Mouse (Mus musculus) forebrain, embryonic 10.5 days (tissue): Measurements from ENCODE around the gene Cgnl1. TPM values are rescaled to one million over a fixed set of nuclear protein-coding genes. Genes with fewer than 3 reads are reported as not detected.
"Not testable (repeated sequence)": the region's sequence is repeated elsewhere in the genome, so short reads cannot be mapped to it uniquely, and the experiment has no call there.

ENCODE experiments used
- DNase-seq: peaks from one replicate; pipeline ENCODE4 v3.0.0-alpha.2; 2017; ENCODE audit warnings: low spot score; ENCODE audit errors: extremely low spot score
- H3K27ac ChIP-seq: fragments of 300-500 bp; sonication (generic); 2 replicates; pipeline ENCODE4 v1.5.1; 2016; ENCODE audit warnings: mild to moderate bottlenecking
- H3K27me3 ChIP-seq: fragments of 300-500 bp; sonication (generic); 2 replicates; pipeline ENCODE4 v1.6.1; 2016; ENCODE audit warnings: mild to moderate bottlenecking; ENCODE audit not compliant: poor library complexity, severe bottlenecking
- H3K36me3 ChIP-seq: fragments of 300-500 bp; sonication (generic); replicated peaks from 2 replicates; pipeline ENCODE4 v1.6.1; 2016; ENCODE audit warnings: mild to moderate bottlenecking, moderate library complexity
- H3K4me1 ChIP-seq: fragments of 300-500 bp; sonication (generic); 2 replicates; pipeline ENCODE4 v1.6.1; 2016
- H3K4me3 ChIP-seq: fragments of 300-500 bp; sonication (generic); 2 replicates; pipeline ENCODE4 v1.5.1; 2016; ENCODE audit warnings: mild to moderate bottlenecking, moderate library complexity
- H3K9me3 ChIP-seq: fragments of 300-500 bp; sonication (generic); 2 replicates; pipeline ENCODE4 v1.6.1; 2016; ENCODE audit warnings: mild to moderate bottlenecking, moderate library complexity
- WGBS: fragments of 180-500 bp; shearing (Covaris S2); methylation state at CpG from one replicate; pipeline ENCODE4 v1.1.7; 2016; 5-methylcytosine and 5-hydroxymethylcytosine counted together
- polyA plus RNA-seq: library from polyadenylated mRNA; unstranded; fragments of >200 nt; fragmentation: Nextera tagmentation; extraction: Ambion mirVana; gene quantifications from 2 replicates; pipeline ENCODE4 v1.2.1, GENCODE M21; 2016

Gene Cgnl1
- polyA plus RNA-seq, 1 experiment from 2014 or later: 7.3 TPM

DNA sequence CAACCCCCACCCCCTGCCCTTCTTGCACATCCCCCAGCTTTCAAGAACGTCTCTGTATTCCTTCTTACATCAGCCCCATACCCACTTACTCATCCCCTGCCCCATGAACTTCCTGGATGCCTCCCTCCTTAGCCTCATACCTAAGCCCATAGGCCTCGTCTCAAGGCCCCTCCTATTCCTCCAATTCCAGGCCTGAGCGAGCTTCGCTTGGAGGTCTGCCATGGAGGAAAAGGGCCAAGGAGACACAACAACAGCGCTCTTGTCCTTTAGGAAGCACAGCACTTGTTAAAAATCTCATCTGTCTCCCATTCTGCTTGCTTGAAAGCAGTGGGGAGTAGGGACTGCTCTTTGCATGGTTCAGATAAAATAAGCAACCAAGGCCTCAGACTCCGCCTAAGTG lies 143.1 kb downstream of the Cgnl1 start:
- H3K4me1 ChIP-seq: peaks cover 22% of the 10 kb centered on the region
- no peaks in the 10 kb centered on the region for H3K27me3 ChIP-seq
- 83% methylated on average over 6 of the region's 6 CpGs for WGBS
- no peak overlapping the region for H3K27ac ChIP-seq
- peaks cover 8% of the 10 kb centered on the region; the same call in 1 of the 2 replicates for H3K36me3 ChIP-seq
- H3K4me3 ChIP-seq: no peak overlapping the region
- H3K9me3 ChIP-seq: no peaks in the 10 kb centered on the region; the same call in 1 of the 2 replicates
- DNase-seq: no peak

DNA sequence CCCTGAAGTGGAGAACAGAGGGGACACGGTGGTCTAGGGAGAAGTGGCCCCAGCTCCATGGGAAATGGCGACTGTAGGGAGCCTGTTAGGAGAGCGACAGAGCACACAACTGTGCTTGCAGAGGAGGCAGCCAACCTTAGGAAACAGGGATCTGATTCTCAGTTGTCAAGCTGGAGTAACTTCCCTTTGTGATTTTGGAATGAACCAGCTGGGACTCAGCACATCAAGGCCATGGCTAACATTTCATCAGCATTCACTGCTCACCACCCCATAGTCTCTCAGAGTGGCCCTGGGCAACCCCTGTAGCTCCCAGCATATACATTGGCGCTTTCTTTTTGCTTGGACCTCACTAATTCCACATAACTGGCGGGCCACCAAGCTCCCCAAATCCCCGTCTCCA lies 145.4 kb downstream of the Cgnl1 start:
- no peaks in the 10 kb centered on the region for H3K9me3 ChIP-seq
- H3K27ac ChIP-seq: peak overlapping the region; percentile 30; the same call in 1 of the 2 replicates

DNA sequence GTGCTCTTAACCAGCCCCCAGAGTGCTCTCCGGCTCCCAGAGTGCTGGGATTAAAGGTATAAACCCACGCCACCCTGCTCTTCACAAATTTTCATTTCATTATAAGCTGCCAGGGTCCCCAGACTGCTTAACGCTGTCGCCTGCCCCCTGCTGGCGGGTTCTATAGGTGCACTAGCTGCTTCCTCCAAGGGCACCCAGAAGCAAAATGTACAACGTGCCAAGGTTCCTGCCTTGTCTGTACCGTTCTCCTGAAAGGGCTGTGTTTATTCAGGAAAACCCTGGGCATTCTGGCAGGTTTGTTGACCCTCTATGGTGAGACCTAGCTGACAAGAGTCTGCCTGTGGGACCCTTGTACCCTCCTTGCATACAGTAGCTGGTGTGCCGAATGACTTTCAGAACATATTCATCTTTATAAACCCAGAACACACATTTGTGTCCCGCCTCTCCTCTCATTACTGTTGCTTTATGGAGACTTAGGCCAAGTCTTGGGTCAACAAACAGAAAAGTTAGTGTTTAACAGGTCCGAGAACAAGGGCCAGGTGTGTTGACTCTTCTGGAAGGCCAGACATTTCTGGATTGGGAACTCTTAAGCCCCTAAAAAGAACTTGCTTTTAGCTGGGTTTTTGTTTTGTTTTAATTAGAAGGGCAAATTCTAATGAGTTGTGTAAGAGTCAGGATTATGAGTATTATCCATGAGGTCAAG lies 146.5 kb downstream of the Cgnl1 start:
- WGBS: 49% methylated on average over 10 of the region's 10 CpGs
- no peak overlapping the region for H3K27ac ChIP-seq
- no peaks in the 10 kb centered on the region for H3K9me3 ChIP-seq
- no peaks in the 10 kb centered on the region for H3K27me3 ChIP-seq
- DNase-seq: peak; percentile 57
- peaks cover 22% of the 10 kb centered on the region for H3K4me1 ChIP-seq
- no peak overlapping the region for H3K4me3 ChIP-seq
- H3K36me3 ChIP-seq: peaks cover 2% of the 10 kb centered on the region; the same call in 1 of the 2 replicates

More for the DNA sequence above, 145.4 kb downstream of the Cgnl1 start:
- DNase-seq: no peak
- Histone ChIP-seq H3K4me1 (peaks cover 22% of the 10 kb centered on the region), H3K36me3 (peaks cover 8% of the 10 kb centered on the region; the same call in 1 of the 2 replicates), H3K27me3 (no peaks in the 10 kb centered on the region), H3K4me3 (no peak overlapping the region)
- 85% methylated on average over 6 of the region's 6 CpGs for WGBS

DNA sequence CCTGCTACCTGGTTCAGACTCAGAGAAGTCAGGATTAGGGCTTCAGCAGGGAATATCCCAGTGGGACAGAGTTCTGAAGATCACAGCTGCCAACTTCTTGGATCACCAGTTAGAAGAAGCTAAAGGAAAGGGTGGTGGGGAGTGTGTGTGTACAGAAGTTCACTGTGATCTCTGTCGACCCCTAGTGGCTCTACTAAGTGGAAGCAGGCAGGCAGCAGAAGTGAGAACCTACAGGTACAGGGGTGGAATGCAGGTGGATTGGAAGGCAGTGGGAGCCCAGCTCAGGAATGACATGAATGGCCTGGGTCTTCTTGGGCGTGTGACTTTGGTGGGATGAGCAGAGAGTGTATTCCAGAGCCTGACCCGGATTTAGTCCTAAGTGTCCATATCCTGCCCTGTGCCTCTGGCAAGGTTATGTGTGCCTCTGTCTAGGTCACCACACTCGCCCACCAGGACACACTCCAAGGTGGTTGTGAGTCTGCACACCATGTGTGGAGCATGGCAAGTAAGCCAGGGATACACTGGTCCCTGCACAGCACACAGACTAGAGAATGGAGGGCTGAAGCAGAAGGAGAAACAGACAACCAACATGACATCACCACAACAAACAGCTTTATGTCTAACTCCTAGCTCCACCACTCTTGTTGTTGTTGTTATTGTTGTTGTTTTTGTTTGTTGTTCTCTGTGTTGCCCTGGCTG lies 147.4 kb downstream of the Cgnl1 start:
- H3K36me3 ChIP-seq: no peaks in the 10 kb centered on the region
- no peak overlapping the region for H3K27ac ChIP-seq
- peaks cover 19% of the 10 kb centered on the region for H3K4me1 ChIP-seq
- no peaks in the 10 kb centered on the region for H3K27me3 ChIP-seq
- 49% methylated on average over 4 of the region's 4 CpGs for WGBS
- DNase-seq: no peak
- H3K4me3 ChIP-seq: no peak overlapping the region
- H3K9me3 ChIP-seq: no peaks in the 10 kb centered on the region

DNA sequence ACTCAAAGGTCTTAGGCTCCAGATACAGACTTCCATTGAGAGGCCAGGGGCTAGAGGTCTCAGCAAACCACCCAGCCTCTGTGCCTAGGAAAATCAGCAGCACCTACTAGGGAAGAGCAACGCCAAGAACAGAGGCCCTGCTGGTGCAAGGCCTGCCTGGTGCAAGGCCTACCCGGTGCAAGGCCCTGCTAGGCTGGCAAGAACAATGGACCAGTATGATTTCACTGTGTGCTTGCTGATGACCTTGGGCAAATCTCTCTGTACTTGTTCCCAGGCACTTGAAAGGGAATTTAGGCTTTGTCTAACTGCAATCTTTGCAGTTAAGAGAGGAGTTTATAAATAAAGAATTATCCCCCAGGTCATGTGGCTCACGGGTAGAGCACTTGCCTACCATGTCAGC lies 148.8 kb downstream of the Cgnl1 start:
- 85% methylated on average over 3 of the region's 3 CpGs for WGBS
- Histone ChIP-seq H3K27me3 (no peaks in the 10 kb centered on the region), H3K4me1 (peaks cover 16% of the 10 kb centered on the region), H3K27ac (no peak overlapping the region), H3K9me3 (no peaks in the 10 kb centered on the region), H3K36me3 (no peaks in the 10 kb centered on the region), H3K4me3 (no peak overlapping the region)
- no peak for DNase-seq

GRCm38 (mm10) chr9:71621968-71622367 lies 149.4 kb downstream of the Cgnl1 start:
- Histone ChIP-seq H3K4me3 (no peak overlapping the region), H3K27me3 (no peaks in the 10 kb centered on the region), H3K36me3 (no peaks in the 10 kb centered on the region), H3K27ac (no peak overlapping the region), H3K9me3 (no peaks in the 10 kb centered on the region), H3K4me1 (peaks cover 16% of the 10 kb centered on the region)
- no peak for DNase-seq
- 88% methylated on average over 4 of the region's 4 CpGs for WGBS

DNA sequence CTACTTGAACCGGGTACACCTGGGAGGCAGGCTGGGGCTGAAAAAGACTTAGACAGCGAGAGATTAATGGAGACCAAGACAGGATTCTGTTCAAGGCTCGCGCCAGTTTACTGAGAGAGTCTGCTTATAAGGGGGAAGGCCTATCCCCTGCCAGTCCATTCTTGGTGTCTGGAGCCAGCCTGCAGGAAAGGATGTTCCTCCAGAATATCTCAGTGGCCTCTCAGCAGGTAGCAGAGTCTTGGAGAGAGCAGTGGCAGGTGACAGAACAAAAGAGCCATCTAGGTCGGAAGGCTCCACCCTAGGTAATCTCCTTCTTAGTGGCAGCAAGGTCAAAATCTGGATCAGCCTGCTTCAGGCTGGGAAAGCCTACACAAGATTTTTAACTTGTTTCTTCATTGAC lies 151.3 kb downstream of the Cgnl1 start:
- DNase-seq, H3K27ac ChIP-seq, H3K9me3 ChIP-seq, H3K36me3 ChIP-seq, H3K4me1 ChIP-seq, H3K27me3 ChIP-seq, H3K4me3 ChIP-seq: not testable (repeated sequence)
- 79% methylated on average over 5 of the region's 5 CpGs for WGBS

DNA sequence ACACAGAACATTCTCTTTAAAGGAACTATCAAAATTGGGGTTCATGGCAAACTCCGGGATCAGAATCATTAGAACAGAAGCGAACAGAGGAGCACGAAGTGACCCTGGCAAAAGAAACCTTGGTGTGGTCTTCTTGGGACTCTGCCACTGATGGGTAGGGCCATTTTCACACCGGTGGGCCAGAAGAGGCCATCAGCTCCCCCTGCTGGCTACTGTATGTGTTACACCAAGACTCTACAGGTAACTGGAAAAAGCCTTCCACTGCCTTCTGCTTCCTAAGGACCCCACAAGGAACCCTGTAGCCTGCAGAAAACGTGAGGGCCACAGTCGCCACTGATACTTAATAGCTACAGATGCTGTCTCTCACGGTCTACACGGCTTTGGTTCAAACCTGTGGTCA lies 154.0 kb downstream of the Cgnl1 start:
- DNase-seq: no peak
- H3K36me3 ChIP-seq: no peaks in the 10 kb centered on the region
- H3K27me3 ChIP-seq: no peaks in the 10 kb centered on the region
- H3K27ac ChIP-seq: no peak overlapping the region
- 58% methylated on average over 8 of the region's 8 CpGs for WGBS
- no peaks in the 10 kb centered on the region for H3K4me1 ChIP-seq
- H3K9me3 ChIP-seq: no peaks in the 10 kb centered on the region
- H3K4me3 ChIP-seq: no peak overlapping the region

DNA sequence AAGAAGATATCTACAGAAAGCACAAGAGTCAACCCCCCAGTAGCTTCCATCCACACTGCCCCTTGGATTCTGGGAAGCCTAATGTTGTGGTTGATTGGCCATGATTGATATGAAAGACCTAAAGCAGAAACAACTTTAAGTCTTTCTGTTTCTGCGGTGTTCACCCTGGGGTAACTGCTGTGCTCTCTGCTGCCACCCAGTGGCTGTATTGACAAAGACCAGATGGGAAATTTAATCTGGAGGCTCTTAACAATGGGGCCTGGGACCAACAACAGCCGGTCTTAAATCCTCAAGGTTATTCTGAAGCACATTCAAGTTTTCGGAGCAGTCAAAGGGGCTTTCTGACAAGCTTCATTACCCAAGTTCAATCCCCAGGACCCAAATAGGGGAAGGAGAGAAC lies 155.2 kb downstream of the Cgnl1 start:
- 15% methylated on average over 3 of the region's 3 CpGs for WGBS
- peak; percentile 71 for DNase-seq
- Histone ChIP-seq H3K27ac (no peak overlapping the region), H3K27me3 (no peaks in the 10 kb centered on the region), H3K36me3 (no peaks in the 10 kb centered on the region), H3K4me1 (no peaks in the 10 kb centered on the region), H3K4me3 (no peak overlapping the region), H3K9me3 (no peaks in the 10 kb centered on the region)

DNA sequence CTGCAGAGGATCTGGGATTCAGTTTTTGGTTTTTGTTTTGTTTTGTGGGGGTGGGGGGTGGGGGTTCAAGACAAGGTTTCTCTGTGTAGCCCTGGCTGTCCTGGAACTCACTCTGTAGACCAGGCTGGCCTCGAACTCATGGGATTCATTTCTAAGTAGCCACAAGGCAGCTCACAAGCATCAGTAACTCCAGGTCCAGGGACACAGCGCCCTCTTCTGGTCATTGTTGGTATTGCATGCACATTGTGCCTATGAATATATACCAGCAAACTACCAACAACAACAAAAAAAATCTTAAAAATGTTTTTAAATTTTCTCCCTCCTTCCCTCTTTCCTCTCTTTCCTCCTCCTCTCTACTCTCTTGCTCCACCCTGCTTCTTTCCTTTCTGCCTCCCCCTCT lies 156.8 kb downstream of the Cgnl1 start:
- peak; percentile 48 for DNase-seq
- no peaks in the 10 kb centered on the region for H3K27me3 ChIP-seq
- no peaks in the 10 kb centered on the region for H3K4me1 ChIP-seq
- no peak overlapping the region for H3K4me3 ChIP-seq
- no peak overlapping the region for H3K27ac ChIP-seq
- H3K9me3 ChIP-seq: no peaks in the 10 kb centered on the region
- no peaks in the 10 kb centered on the region for H3K36me3 ChIP-seq
- 27% methylated on average over 2 of the region's 2 CpGs for WGBS

DNA sequence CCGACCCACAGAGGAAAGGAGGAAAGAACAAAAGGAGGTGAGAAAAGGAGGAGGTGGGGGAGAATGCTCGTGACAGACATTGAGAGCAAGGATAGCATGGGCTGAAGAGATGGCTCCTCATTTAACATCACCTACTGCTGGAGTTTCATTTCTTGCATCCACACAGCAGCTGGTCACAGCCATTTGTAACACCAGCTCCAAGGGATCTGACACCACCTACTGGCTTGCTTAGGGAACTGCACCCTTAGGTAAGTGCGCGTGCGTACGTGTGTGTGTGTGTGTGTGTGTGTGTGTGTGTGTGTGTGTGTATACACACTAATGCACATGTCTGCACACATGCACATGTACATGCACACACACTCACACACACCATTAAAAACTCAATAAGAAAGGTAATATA lies 158.4 kb downstream of the Cgnl1 start:
- DNase-seq: no peak
- Histone ChIP-seq H3K9me3 (no peaks in the 10 kb centered on the region), H3K36me3 (no peaks in the 10 kb centered on the region), H3K27me3 (no peaks in the 10 kb centered on the region), H3K4me3 (no peak overlapping the region), H3K4me1 (no peaks in the 10 kb centered on the region), H3K27ac (no peak overlapping the region)
- 77% methylated on average over 6 of the region's 6 CpGs for WGBS

GRCm38 (mm10) chr9:71611876-71612275 lies 159.5 kb downstream of the Cgnl1 start:
- Histone ChIP-seq H3K9me3 (no peaks in the 10 kb centered on the region), H3K27me3 (no peaks in the 10 kb centered on the region), H3K4me1 (0 out of 2 replicates have a peak, but pooled peaks cover 1% of the 10 kb centered on the region), H3K36me3 (no peaks in the 10 kb centered on the region), H3K27ac (no peak overlapping the region), H3K4me3 (no peak overlapping the region)
- WGBS: 82% methylated on average over 4 of the region's 4 CpGs
- DNase-seq: no peak

- DNase-seq: no peak
- 90% methylated on average over 6 of the region's 6 CpGs for WGBS
Measured at GRCm38 (mm10) chr9:71609010-71609409, 162.4 kb downstream of the Cgnl1 start.

More at GRCm38 (mm10) chr9:71609010-71609409, 162.4 kb downstream of the Cgnl1 start:
- peaks cover 12% of the 10 kb centered on the region for H3K4me1 ChIP-seq
- no peaks in the 10 kb centered on the region for H3K9me3 ChIP-seq
- no peaks in the 10 kb centered on the region for H3K36me3 ChIP-seq
- no peak overlapping the region for H3K4me3 ChIP-seq
- H3K27ac ChIP-seq: no peak overlapping the region
- H3K27me3 ChIP-seq: no peaks in the 10 kb centered on the region
